Mouse (Mus musculus) ES-Bruce4 (cell line): ENCODE measurements around the gene Gm10197.

ENCODE experiments used
- CTCF ChIP-seq: IDR thresholded peaks from one replicate; pipeline ENCODE4 v1.8.1; 2011; ENCODE audit warnings: low read depth, low read length
- EP300 ChIP-seq: IDR thresholded peaks from 2 replicates; pipeline ENCODE4 v1.6.1; 2011; ENCODE audit warnings: low read depth, low read length; ENCODE audit not compliant: insufficient read depth
- POLR2A ChIP-seq: IDR thresholded peaks from one replicate; pipeline ENCODE4 v1.8.1; 2011; ENCODE audit warnings: low read length; ENCODE audit not compliant: insufficient read depth

- TF ChIP-seq EP300: no peak
- TF ChIP-seq CTCF: no peak
- TF ChIP-seq POLR2A: no peak
Measured at GRCm38 (mm10) chr19:53344062-53344461, 27.5 kb downstream of the Gm10197 start.
